Mouse (Mus musculus) liver, postnatal 0 days (tissue): ENCODE measurements around the gene Tmem165. TPM values are rescaled to one million over a fixed set of nuclear protein-coding genes. Genes with fewer than 3 reads are reported as not detected.

Source experiments
- ATAC-seq: fragments of 200-750 bp; cut with Nextera tagmentation; 2 replicates; pipeline ENCODE4 v1.8.0; 2017; ENCODE audit warnings: mild to moderate bottlenecking, moderate library complexity
- DNase-seq: peaks from one replicate; pipeline ENCODE4 v3.0.0-alpha.2; 2016
- H3K27ac ChIP-seq: fragments of 300-500 bp; sonication (generic); 2 replicates; pipeline ENCODE4 v1.5.1; 2014; ENCODE audit warnings: antibody characterized with exemption, moderate library complexity, mild to moderate bottlenecking, low read depth
- H3K27me3 ChIP-seq: fragments of 300-500 bp; sonication (generic); 2 replicates; pipeline ENCODE4 v1.6.1; 2014; ENCODE audit warnings: low read length, control low read depth, mixed read lengths; ENCODE audit not compliant: insufficient read depth
- H3K36me3 ChIP-seq: fragments of 300-500 bp; sonication (generic); replicated peaks from 2 replicates; pipeline ENCODE4 v1.6.1; 2014; ENCODE audit warnings: mild to moderate bottlenecking, control low read depth, low read length, moderate library complexity, mixed read lengths; ENCODE audit not compliant: insufficient read depth
- H3K4me1 ChIP-seq: fragments of 300-500 bp; sonication (generic); 2 replicates; pipeline ENCODE4 v1.6.1; 2014; ENCODE audit warnings: antibody characterized with exemption, mild to moderate bottlenecking, control low read depth; ENCODE audit not compliant: insufficient read depth
- H3K4me2 ChIP-seq: fragments of 300-500 bp; sonication (generic); 2 replicates; pipeline ENCODE4 v1.6.1; 2014; ENCODE audit warnings: low read depth, mild to moderate bottlenecking, low read length, moderate library complexity, mixed read lengths
- H3K4me3 ChIP-seq: fragments of 300-500 bp; sonication (generic); 2 replicates; pipeline ENCODE4 v1.5.1; 2014; ENCODE audit warnings: low read depth, low read length
- H3K9ac ChIP-seq: fragments of 300-500 bp; sonication (generic); replicated peaks from 2 replicates; pipeline ENCODE4 v1.6.1; 2014; ENCODE audit warnings: mild to moderate bottlenecking, moderate library complexity
- H3K9me3 ChIP-seq: fragments of 300-500 bp; sonication (generic); 2 replicates; pipeline ENCODE4 v1.6.1; 2016; ENCODE audit warnings: mild to moderate bottlenecking, control low read depth, low read length, mixed read lengths
- CTCF ChIP-seq: sonication (generic); IDR thresholded peaks from 2 replicates; pipeline ENCODE4 v1.5.1; 2016; ENCODE audit warnings: antibody characterized with exemption, low read depth
- EP300 ChIP-seq: IDR thresholded peaks from 2 replicates; pipeline ENCODE4 v1.6.1; 2016; ENCODE audit warnings: antibody characterized with exemption, low read depth, mild to moderate bottlenecking
- WGBS: fragments of 180-500 bp; shearing (Covaris S2); extraction: QIAGEN DNeasy Blood & Tissue Kit; methylation state at CpG from one replicate; pipeline ENCODE4 v1.1.7; 2014; ENCODE audit not compliant: insufficient replicate concordance; 5-methylcytosine and 5-hydroxymethylcytosine counted together
- polyA plus RNA-seq: library from polyadenylated mRNA; unstranded; fragments of >200 nt; fragmentation: Nextera tagmentation; extraction: Ambion mirVana; gene quantifications from 2 replicates; pipeline ENCODE4 v1.2.1, GENCODE M21; 2015

The Tmem165 gene
- polyA plus RNA-seq, 1 experiment from 2014 or later: 20.9 TPM

DNA sequence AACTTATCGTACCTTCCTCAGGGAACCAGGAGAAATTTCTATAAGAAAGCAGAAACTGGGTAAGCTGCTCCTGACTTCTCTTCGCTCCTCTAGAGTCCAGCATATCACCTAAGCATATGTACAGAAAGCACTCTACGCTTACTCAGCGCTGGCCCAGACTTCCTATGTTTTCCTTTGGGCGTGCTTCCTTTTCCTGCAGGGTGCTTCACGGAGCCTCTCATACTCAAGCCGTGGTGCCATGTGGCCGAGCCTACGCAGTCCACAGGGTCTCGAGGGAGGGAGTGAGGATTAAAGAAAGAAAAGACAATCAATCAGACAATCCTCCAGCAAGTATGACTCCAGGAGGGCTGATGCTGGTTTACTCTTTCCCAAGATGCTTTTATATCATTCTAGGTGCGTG, 6.8 kb upstream of the Tmem165 start:
- Histone ChIP-seq H3K9ac (no peak overlapping the region), H3K4me1 (peaks cover 3% of the 10 kb centered on the region; the same call in 1 of the 2 replicates), H3K36me3 (no peaks in the 10 kb centered on the region), H3K4me2 (no peak overlapping the region), H3K4me3 (no peak overlapping the region), H3K9me3 (no peaks in the 10 kb centered on the region), H3K27me3 (no peaks in the 10 kb centered on the region), H3K27ac (no peak overlapping the region)
- TF ChIP-seq CTCF (no peak), EP300 (no peak)
- no peak for ATAC-seq
- DNase-seq: no peak
- WGBS: 52% methylated on average over 11 of the region's 11 CpGs

DNA sequence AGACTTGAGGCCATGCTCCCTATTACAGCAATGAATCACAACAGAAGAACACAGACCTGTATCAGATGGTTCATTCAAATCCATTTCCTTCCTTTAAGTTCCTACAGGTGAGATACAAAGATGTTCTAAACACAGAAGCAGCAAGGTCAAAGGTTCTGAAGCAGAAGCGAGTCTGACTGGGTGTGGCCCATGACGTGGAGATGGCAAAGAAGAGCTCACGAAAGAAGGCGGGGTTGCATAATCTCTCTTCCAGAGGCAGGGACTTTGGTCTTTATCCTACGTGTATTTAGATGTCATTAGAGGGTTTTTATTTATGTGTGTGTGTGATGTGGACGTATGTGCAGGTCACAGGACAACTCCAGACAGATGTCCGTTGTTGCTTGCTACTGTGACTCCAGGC, 6.0 kb upstream of the Tmem165 start:
- TF ChIP-seq CTCF (no peak), EP300 (no peak)
- H3K9ac ChIP-seq: no peak overlapping the region
- H3K36me3 ChIP-seq: no peaks in the 10 kb centered on the region
- H3K4me1 ChIP-seq: peaks cover 3% of the 10 kb centered on the region; the same call in 1 of the 2 replicates
- H3K4me3 ChIP-seq: no peak overlapping the region
- H3K9me3 ChIP-seq: no peaks in the 10 kb centered on the region
- no peak overlapping the region for H3K27ac ChIP-seq
- ATAC-seq (no peak), DNase-seq (no peak)
- WGBS: 54% methylated on average over 7 of the region's 7 CpGs
- H3K27me3 ChIP-seq: no peaks in the 10 kb centered on the region
- no peak overlapping the region for H3K4me2 ChIP-seq

DNA sequence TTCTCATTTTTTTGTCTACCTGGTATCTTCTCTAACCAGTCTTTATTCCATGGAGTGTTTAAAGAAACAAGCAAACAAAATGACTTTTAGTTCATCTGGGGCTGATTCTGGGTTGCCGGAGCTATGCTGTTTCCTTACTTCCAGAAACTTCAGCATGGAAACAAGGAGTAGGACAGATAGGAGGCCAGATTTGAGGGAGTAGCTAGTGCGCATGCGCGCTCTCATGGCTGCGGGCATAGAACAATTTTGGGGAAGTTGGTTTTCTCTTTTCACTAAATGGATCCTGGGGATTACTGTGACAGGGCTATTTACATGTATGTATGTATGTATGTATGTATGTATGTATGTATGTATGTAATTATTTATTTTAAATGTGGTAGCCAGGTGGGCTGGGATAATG, 4.5 kb upstream of the Tmem165 start:
- Histone ChIP-seq H3K9ac (no peak overlapping the region), H3K27ac (no peak overlapping the region), H3K4me3 (no peak overlapping the region), H3K9me3 (no peaks in the 10 kb centered on the region), H3K4me1 (peaks cover 8% of the 10 kb centered on the region), H3K36me3 (no peaks in the 10 kb centered on the region), H3K27me3 (no peaks in the 10 kb centered on the region), H3K4me2 (no peak overlapping the region)
- WGBS: 87% methylated on average over 5 of the region's 5 CpGs
- DNase-seq (no peak), ATAC-seq (no peak)
- TF ChIP-seq CTCF (no peak), EP300 (no peak)

DNA sequence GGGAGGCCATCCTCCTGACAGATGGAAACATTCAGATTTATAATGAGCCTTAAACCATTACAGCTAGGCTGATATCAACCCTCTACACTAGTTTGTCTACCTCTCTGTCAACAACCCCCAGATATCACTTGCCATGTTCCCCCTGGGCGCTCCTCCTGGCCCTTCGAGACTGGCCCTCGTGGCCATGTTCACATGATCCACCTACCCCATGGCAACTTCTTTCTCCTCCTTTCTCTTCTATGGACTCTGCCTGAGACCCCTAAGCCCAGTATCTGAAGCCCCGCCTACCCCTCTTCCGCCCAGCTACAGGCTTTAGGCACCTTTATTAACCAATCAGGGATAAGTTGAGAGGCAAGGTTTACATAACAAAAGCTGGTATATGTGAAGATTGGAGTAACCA, 3.9 kb upstream of the Tmem165 start:
- no peak overlapping the region for H3K4me2 ChIP-seq
- H3K4me1 ChIP-seq: peaks cover 13% of the 10 kb centered on the region
- no peak overlapping the region for H3K9ac ChIP-seq
- no peak overlapping the region for H3K27ac ChIP-seq
- no peak for ATAC-seq
- H3K36me3 ChIP-seq: no peaks in the 10 kb centered on the region
- TF ChIP-seq CTCF: no peak
- no peak for TF ChIP-seq EP300
- no peak overlapping the region for H3K4me3 ChIP-seq
- WGBS: 83% methylated on average over 5 of the region's 5 CpGs
- H3K9me3 ChIP-seq: no peaks in the 10 kb centered on the region
- DNase-seq: no peak
- no peaks in the 10 kb centered on the region for H3K27me3 ChIP-seq

DNA sequence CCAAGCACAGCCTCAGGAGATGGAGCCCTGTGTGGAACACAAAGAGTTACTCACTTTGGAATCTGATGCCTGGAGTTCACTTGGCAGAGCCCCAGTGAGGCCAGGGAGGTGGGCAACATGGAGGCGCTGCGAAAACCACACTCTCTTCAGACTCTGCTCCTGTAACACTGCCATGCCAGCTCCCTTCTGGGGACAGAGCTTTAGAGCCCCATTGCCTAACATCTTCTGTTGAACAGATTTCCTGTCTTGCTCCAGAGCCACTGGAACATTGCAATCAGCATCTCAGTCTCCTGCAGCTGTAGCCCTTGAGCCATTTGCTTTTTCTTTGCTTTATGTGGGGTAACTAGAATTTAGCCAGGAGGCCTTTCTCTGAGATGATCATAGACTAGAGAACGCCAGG, 1.4 kb upstream of the Tmem165 start:
- Histone ChIP-seq H3K27ac (peak overlapping the region; percentile 46; the same call in 1 of the 2 replicates), H3K36me3 (0 out of 2 replicates have a peak, but pooled peaks cover 3% of the 10 kb centered on the region), H3K4me2 (peak overlapping the region; percentile 15), H3K9ac (no peak overlapping the region), H3K9me3 (no peaks in the 10 kb centered on the region), H3K4me1 (peaks cover 27% of the 10 kb centered on the region), H3K4me3 (peak overlapping the region; percentile 4; the same call in 1 of the 2 replicates), H3K27me3 (no peaks in the 10 kb centered on the region)
- DNase-seq: no peak
- TF ChIP-seq CTCF (no peak), EP300 (no peak)
- 77% methylated on average over 3 of the region's 3 CpGs for WGBS
- ATAC-seq: no peak

DNA sequence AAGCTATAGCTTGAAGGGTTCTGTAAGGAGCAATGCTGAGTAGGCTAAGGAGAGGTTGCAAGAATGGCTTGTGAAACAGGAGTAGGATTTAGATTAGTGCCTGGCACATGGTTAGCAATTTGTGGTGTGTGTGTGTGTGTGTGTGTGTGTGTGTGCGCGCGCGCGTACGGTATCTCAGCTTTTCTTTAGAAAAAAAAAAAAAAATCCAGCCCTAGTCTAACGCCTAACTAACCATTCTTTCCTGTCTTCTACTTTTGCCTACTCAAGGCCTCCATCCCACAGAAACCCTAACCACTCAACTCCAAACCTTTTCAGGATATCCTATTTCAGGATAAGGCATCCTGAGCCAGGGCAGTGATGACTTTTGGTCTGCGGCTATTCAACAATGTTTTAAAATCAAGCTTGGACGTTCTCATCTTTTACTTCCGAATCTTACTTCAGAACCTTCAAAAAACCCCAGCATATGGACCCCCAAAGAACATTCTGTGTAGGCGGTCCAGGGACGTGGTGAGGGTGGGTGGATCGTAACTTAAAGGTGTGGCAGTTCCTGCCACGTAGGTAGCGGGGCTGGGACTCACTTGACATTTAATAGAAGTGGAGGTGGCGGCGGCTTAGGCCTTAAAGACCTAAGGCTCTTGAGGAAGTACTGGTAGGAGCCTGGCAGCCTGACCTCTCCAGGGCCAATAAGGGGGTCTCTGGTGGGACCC, 484 bp upstream of the Tmem165 start:
- ATAC-seq: peak; percentile 26
- H3K27ac ChIP-seq: peak overlapping the region; percentile 94
- H3K9me3 ChIP-seq: no peaks in the 10 kb centered on the region
- H3K4me1 ChIP-seq: peaks cover 30% of the 10 kb centered on the region
- no peak for DNase-seq
- H3K4me3 ChIP-seq: peak overlapping the region; percentile 91
- H3K9ac ChIP-seq: peak overlapping the region; percentile 88; the same call in 1 of the 2 replicates
- H3K36me3 ChIP-seq: 0 out of 2 replicates have a peak, but pooled peaks cover 3% of the 10 kb centered on the region
- no peak for TF ChIP-seq EP300
- TF ChIP-seq CTCF: no peak
- peak overlapping the region; percentile 95 for H3K4me2 ChIP-seq
- WGBS: 29% methylated on average over 17 of the region's 17 CpGs
- H3K27me3 ChIP-seq: no peaks in the 10 kb centered on the region
